Mouse (Mus musculus): ENCODE results near the gene Zfp398. TPM values are rescaled to one million over a fixed set of nuclear protein-coding genes. Genes with fewer than 3 reads are reported as not detected.
"Not testable (repeated sequence)": the region's sequence is repeated elsewhere in the genome, so short reads cannot be mapped to it uniquely, and the experiment has no call there.

Gene Zfp398
- polyA plus RNA-seq, 1 experiment from 2014 or later = 12.0 TPM

GRCm38 (mm10) chr6:47830104-47831078 is 5.1 kb upstream of the Zfp398 start, which contains the start of gene Zfp786:
Gene Zfp786 (minus strand): TSS chr6:47830867.
- Histone ChIP-seq H3K27ac (peak within 1 kb of the TSS; percentile 81), H3K4me2 (peak within 1 kb of the TSS; percentile 53), H3K27me3 (no peaks in the 10 kb centered on the region), H3K9me3 (no peaks in the 10 kb centered on the region), H3K4me3 (peak within 1 kb of the TSS; percentile 90), H3K9ac (peak within 1 kb of the TSS; percentile 87), H3K4me1 (peaks cover 4% of the 10 kb centered on the region; the same call in 1 of the 2 replicates), H3K36me3 (no peaks in the 10 kb centered on the region)
- ATAC-seq (ENCODE audit: insufficient number of reproducible peaks, low FRiP score, low TSS enrichment, low read depth) = peak; percentile 88
- WGBS = 1% methylated on average over 63 of the region's 64 CpGs

- H3K9ac ChIP-seq = no peak overlapping the region
- ATAC-seq (ENCODE audit: insufficient number of reproducible peaks, low FRiP score, low TSS enrichment, low read depth) = no peak
- no peaks in the 10 kb centered on the region for H3K9me3 ChIP-seq
- 67% methylated on average over 1 of the region's 1 CpGs for WGBS
- no peak overlapping the region for H3K27ac ChIP-seq
- H3K4me3 ChIP-seq = no peak overlapping the region
- H3K36me3 ChIP-seq = no peaks in the 10 kb centered on the region
- H3K27me3 ChIP-seq = no peaks in the 10 kb centered on the region
- peaks cover 6% of the 10 kb centered on the region for H3K4me1 ChIP-seq
- H3K4me2 ChIP-seq = no peak overlapping the region
These were observed 3.2 kb upstream of the Zfp398 start for GRCm38 (mm10) chr6:47832220-47832619.

- Histone ChIP-seq H3K4me1 (peaks cover 9% of the 10 kb centered on the region; the same call in 1 of the 2 replicates), H3K4me2 (peak overlapping the region; percentile 73), H3K9ac (peak overlapping the region; percentile 98), H3K36me3 (no peaks in the 10 kb centered on the region), H3K4me3 (peak overlapping the region; percentile 95), H3K27ac (peak overlapping the region; percentile 95), H3K27me3 (no peaks in the 10 kb centered on the region), H3K9me3 (no peaks in the 10 kb centered on the region)
- under 1% methylated on average over 49 of the region's 49 CpGs for WGBS
- ATAC-seq (ENCODE audit: insufficient number of reproducible peaks, low FRiP score, low TSS enrichment, low read depth) = peak; percentile 62; the same call in 1 of the 2 replicates
These were observed 592 bp downstream of the Zfp398 start for GRCm38 (mm10) chr6:47835984-47836521.

GRCm38 (mm10) chr6:47837630-47838029 is 2.2 kb downstream of the Zfp398 start:
- H3K27ac ChIP-seq = no peak overlapping the region
- no peaks in the 10 kb centered on the region; the same call in 1 of the 2 replicates for H3K36me3 ChIP-seq
- H3K4me3 ChIP-seq = no peak overlapping the region
- no peak for ATAC-seq (ENCODE audit: insufficient number of reproducible peaks, low FRiP score, low TSS enrichment, low read depth)
- no peaks in the 10 kb centered on the region for H3K27me3 ChIP-seq
- no peaks in the 10 kb centered on the region for H3K9me3 ChIP-seq
- H3K4me1 ChIP-seq = peaks cover 9% of the 10 kb centered on the region; the same call in 1 of the 2 replicates
- WGBS = 82% methylated on average over 2 of the region's 2 CpGs
- no peak overlapping the region for H3K4me2 ChIP-seq
- H3K9ac ChIP-seq = no peak overlapping the region

- no peak for ATAC-seq (ENCODE audit: insufficient number of reproducible peaks, low FRiP score, low TSS enrichment, low read depth)
- Histone ChIP-seq H3K36me3 (peaks cover 2% of the 10 kb centered on the region; the same call in 1 of the 2 replicates), H3K4me3 (no peak overlapping the region), H3K4me1 (peaks cover 7% of the 10 kb centered on the region; the same call in 1 of the 2 replicates), H3K9me3 (no peaks in the 10 kb centered on the region), H3K27me3 (no peaks in the 10 kb centered on the region), H3K9ac (no peak overlapping the region), H3K4me2 (no peak overlapping the region), H3K27ac (no peak overlapping the region)
- WGBS = 93% methylated on average over 1 of the region's 1 CpGs
These were observed 5.6 kb downstream of the Zfp398 start for GRCm38 (mm10) chr6:47841077-47841476.

GRCm38 (mm10) chr6:47841831-47842230 is 6.4 kb downstream of the Zfp398 start:
- 93% methylated on average over 2 of the region's 2 CpGs for WGBS
- no peak overlapping the region for H3K9ac ChIP-seq
- 0 out of 2 replicates have a peak, but pooled peaks cover 5% of the 10 kb centered on the region for H3K4me1 ChIP-seq
- no peak overlapping the region for H3K27ac ChIP-seq
- H3K4me3 ChIP-seq = no peak overlapping the region
- H3K27me3 ChIP-seq = no peaks in the 10 kb centered on the region
- no peak for ATAC-seq (ENCODE audit: insufficient number of reproducible peaks, low FRiP score, low TSS enrichment, low read depth)
- H3K9me3 ChIP-seq = no peaks in the 10 kb centered on the region
- peaks cover 2% of the 10 kb centered on the region; the same call in 1 of the 2 replicates for H3K36me3 ChIP-seq
- no peak overlapping the region for H3K4me2 ChIP-seq

GRCm38 (mm10) chr6:47842337-47842736 is 6.9 kb downstream of the Zfp398 start:
- no peak overlapping the region for H3K4me2 ChIP-seq
- no peak for ATAC-seq (ENCODE audit: insufficient number of reproducible peaks, low FRiP score, low TSS enrichment, low read depth)
- H3K27me3 ChIP-seq = no peaks in the 10 kb centered on the region
- H3K4me3 ChIP-seq = no peak overlapping the region
- H3K27ac ChIP-seq = no peak overlapping the region
- WGBS = 83% methylated on average over 1 of the region's 1 CpGs
- H3K9me3 ChIP-seq = no peaks in the 10 kb centered on the region
- peaks cover 3% of the 10 kb centered on the region; the same call in 1 of the 2 replicates for H3K36me3 ChIP-seq
- H3K9ac ChIP-seq = no peak overlapping the region
- 0 out of 2 replicates have a peak, but pooled peaks cover 5% of the 10 kb centered on the region for H3K4me1 ChIP-seq

GRCm38 (mm10) chr6:47845779-47846178 is 10.3 kb downstream of the Zfp398 start:
- Histone ChIP-seq H3K9ac (no peak overlapping the region), H3K27me3 (no peaks in the 10 kb centered on the region), H3K27ac (no peak overlapping the region), H3K4me2 (no peak overlapping the region), H3K4me3 (no peak overlapping the region), H3K4me1 (no peaks in the 10 kb centered on the region), H3K36me3 (peaks cover 5% of the 10 kb centered on the region; the same call in 1 of the 2 replicates), H3K9me3 (no peaks in the 10 kb centered on the region)
- no peak for ATAC-seq (ENCODE audit: insufficient number of reproducible peaks, low FRiP score, low TSS enrichment, low read depth)

- WGBS = 85% methylated on average over 6 of the region's 6 CpGs
- no peaks in the 10 kb centered on the region for H3K9me3 ChIP-seq
- no peak for ATAC-seq (ENCODE audit: insufficient number of reproducible peaks, low FRiP score, low TSS enrichment, low read depth)
- no peaks in the 10 kb centered on the region for H3K4me1 ChIP-seq
- no peak overlapping the region for H3K4me2 ChIP-seq
- no peak overlapping the region for H3K27ac ChIP-seq
- H3K36me3 ChIP-seq = peaks cover 26% of the 10 kb centered on the region
- no peak overlapping the region for H3K4me3 ChIP-seq
- no peak overlapping the region for H3K9ac ChIP-seq
- H3K27me3 ChIP-seq = no peaks in the 10 kb centered on the region
These were observed 21.8 kb downstream of the Zfp398 start for GRCm38 (mm10) chr6:47857241-47857640.

GRCm38 (mm10) chr6:47857729-47858128 is 22.3 kb downstream of the Zfp398 start:
- not testable (repeated sequence) for H3K4me3 ChIP-seq; H3K27ac ChIP-seq; H3K9ac ChIP-seq; H3K27me3 ChIP-seq; H3K9me3 ChIP-seq; H3K4me1 ChIP-seq; ATAC-seq (ENCODE audit: insufficient number of reproducible peaks, low FRiP score, low TSS enrichment, low read depth); H3K4me2 ChIP-seq
- peaks cover 31% of the 10 kb centered on the region for H3K36me3 ChIP-seq
- 86% methylated on average over 3 of the region's 3 CpGs for WGBS

GRCm38 (mm10) chr6:47872266-47872665 is 36.8 kb downstream of the Zfp398 start:
- Histone ChIP-seq H3K9ac (no peak overlapping the region), H3K9me3 (no peaks in the 10 kb centered on the region), H3K4me1 (no peaks in the 10 kb centered on the region), H3K27ac (no peak overlapping the region), H3K4me3 (no peak overlapping the region), H3K4me2 (no peak overlapping the region), H3K36me3 (peaks cover 20% of the 10 kb centered on the region), H3K27me3 (no peaks in the 10 kb centered on the region)
- WGBS = 88% methylated on average over 5 of the region's 5 CpGs
- ATAC-seq (ENCODE audit: insufficient number of reproducible peaks, low FRiP score, low TSS enrichment, low read depth) = no peak

GRCm38 (mm10) chr6:47877058-47877457 is 41.6 kb downstream of the Zfp398 start, which contains the start of gene Zfp282:
Gene Zfp282 (plus strand): TSS chr6:47877204.
- H3K4me3 ChIP-seq = peak within 1 kb of the TSS; percentile 91
- H3K9me3 ChIP-seq = no peaks in the 10 kb centered on the region
- peak within 1 kb of the TSS; percentile 98 for H3K27ac ChIP-seq
- H3K27me3 ChIP-seq = no peaks in the 10 kb centered on the region
- ATAC-seq (ENCODE audit: insufficient number of reproducible peaks, low FRiP score, low TSS enrichment, low read depth) = no peak
- peaks cover 22% of the 10 kb centered on the region for H3K36me3 ChIP-seq
- peak within 1 kb of the TSS; percentile 76 for H3K4me2 ChIP-seq
- WGBS = 7% methylated on average over 9 of the region's 9 CpGs
- H3K9ac ChIP-seq = peak within 1 kb of the TSS; percentile 97
- H3K4me1 ChIP-seq = peaks cover 19% of the 10 kb centered on the region

Measured in limb, embryonic 15.5 days (tissue).